Mouse (Mus musculus): ENCODE measurements around the gene Ninj2.

DNA sequence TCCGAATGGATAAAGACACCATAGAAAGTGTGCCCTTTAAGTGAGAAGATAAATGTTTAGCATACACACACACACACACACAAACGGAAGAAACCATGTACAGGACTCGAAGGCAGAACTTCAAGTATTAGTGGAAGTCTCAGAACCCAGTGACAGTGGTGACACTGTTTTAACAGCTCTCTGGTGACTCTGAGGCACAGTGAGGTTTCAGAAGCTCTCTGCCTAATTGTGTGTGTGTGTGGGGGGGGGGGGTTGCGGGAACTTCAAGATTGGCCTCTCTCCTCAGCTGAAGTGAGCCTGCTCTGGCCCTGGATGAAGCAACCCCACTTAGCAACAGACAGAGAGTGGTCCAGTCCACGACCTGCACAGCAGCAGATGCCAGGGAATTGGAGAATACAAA is 14.4 kb downstream of the Ninj2 start:
- no peak for TF ChIP-seq HCFC1 (IDR thresholded peaks at IDR 0.05; ENCODE audit: borderline replicate concordance, insufficient read depth, low read length)
- no peak for TF ChIP-seq CHD2 (IDR thresholded peaks at IDR 0.05; ENCODE audit: low read depth, low read length)
- no peak for TF ChIP-seq ZNF384 (IDR thresholded peaks at IDR 0.05; ENCODE audit: low read depth, low read length)

All from ES-E14 (cell line).